Mouse (Mus musculus) heart, adult 11 months (tissue): Measurements from ENCODE around the gene Aunip.
A peak's percentile ranks its signal among the peaks of the same experiment; 100 is the strongest.
"Not testable (repeated sequence)": the region's sequence is repeated elsewhere in the genome, so short reads cannot be mapped to it uniquely, and the experiment has no call there.

Experiments
- DNase-seq: peaks from one replicate; pipeline ENCODE4 v3.0.0; 2022

Gene Aunip

DNA sequence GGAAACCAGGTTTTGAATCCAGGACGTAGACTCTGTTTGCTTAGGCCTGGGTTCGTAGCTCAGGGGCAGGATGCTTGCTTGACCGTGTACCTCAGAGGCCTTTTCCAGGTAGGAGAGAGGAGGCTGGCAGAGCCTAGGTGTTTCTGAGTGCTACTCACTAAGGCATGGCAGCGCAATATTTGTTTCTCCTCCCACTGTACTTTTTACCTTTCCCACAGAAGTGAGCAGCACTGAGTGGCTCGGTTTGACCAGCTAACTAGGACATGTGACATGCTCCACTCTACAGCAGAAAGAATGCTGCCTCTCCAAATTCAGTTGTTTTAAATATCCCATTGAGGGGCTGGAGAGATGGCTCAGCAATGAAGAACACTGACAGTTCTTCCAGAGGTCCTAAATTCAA, 22.6 kb upstream of the Aunip start:
- DNase-seq = no peak

DNA sequence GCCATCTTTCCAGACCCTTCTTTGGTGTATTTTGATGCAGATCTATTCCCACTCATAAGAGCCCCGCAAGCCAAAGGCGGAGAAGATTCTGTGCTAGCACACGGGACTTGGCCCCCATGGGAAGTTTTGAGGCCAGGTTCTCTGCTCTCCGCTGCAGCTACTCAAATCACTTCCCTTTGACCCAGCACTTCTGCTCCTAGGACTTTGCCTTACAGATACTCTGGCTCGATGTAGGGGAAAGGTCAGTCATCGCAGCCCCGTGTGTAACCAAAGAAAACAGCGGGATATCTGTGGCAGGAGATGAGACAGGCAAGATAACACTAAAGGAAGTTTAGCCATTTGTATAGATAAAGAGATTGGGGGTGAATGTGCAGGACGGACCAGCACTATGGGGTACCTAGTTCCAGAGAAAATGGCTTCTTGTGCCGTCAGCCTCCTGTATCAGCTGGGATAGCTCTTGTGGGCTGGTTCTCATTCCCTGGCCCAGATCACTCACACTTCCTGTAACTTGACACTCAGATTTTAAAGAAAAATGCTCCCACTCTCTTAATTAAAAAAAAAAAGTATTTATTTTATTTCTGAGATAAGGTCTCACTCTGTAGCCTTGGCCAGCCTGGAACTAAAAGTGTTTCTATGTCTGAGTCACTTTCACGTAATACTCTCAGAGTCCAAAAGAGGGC, 20.7 kb upstream of the Aunip start:
- no peak for DNase-seq

DNA sequence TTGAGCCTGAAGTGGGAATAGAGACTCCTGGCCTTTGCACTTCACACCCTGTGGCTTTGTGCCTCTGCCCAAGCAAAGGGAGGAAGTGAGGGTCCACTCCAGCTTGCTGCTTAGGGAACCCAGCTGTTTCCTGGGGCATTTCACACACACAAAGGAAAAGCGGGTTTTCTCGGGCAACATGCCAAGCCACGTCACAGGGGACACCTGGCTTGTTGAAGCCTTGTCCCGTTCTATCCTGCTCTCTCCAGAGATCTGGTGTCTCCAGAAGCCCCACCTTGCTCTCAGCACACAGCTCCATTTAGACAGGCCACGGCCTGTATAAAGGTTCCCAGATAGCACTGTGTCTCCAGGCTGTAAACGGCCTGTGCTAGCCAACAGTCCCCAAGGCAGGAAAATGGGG, 19.1 kb upstream of the Aunip start:
- DNase-seq = peak; percentile 91

DNA sequence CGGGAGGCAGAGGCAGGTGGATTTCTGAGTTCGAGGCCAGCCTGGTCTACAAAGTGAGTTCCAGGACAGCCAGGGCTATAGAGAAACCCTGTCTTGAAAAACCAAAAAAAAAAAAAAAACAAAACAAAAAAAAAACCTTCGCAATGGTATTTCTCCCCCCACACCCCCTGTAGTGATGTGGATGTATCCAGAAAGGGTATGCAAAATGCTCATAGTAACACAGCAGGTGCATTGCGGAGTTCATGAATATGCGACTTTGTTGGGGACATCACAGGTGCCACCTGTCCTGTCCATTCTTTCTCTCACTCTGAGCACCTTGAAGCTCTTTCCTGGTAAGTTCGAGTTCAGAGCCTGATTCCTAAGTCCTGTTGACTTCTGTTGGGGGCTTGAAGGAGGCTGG, 16.6 kb upstream of the Aunip start:
- DNase-seq = not testable (repeated sequence)

DNA sequence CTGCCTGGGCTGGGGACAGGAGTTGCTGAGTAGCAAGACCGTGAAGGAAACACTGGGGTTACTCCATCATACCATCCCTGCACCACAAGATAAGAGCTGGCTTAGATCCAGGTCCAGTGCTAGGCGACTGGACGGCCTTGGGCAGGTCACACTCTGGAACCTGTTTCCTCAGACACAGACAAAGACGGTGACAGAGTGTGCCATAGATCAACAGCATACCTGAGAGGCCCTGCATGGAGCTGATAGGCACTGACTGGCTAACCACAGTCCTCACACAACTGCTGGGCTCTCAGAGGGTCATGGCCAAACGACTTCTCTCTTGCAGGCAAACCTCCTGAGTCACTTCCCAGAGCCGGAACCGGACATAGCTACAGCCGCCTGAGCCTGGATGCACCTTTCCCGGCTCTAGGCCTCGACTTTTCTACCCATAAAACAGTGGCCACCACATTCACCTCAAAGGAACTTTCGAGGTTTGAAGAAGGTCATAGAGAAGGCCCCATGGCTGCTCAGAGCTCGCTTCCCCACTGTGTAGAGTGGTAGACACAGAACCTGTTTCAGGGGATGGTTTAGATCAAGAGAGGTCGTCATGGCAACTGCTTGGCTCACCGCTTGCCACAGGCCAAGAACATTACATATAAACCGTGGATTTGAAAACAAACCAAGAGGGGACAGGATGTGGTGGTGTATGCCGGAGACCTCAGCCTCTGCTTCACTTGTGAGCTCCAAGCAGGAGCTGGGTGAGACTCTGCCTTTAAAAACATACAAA, 15.8 kb upstream of the Aunip start:
- peak; percentile 94 for DNase-seq

DNA sequence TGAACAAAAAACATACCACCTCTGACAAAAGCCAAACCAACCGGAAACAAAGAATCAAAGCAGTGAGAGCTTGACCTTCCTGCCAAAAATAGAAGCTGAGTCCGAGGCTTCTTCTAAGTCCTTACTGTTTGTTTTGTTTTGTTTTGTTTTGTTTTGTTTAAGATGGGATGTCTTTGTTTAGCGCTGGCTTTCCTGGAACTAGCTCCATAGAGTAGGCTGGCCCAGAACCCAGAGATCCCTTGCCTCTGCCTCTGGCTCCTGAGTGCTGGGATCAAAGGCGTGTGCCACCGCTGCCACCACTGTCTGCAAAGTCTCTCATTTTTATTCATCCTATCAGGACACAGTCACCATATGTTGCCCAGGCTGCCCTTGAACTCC, 15.3 kb upstream of the Aunip start:
- no peak for DNase-seq

DNA sequence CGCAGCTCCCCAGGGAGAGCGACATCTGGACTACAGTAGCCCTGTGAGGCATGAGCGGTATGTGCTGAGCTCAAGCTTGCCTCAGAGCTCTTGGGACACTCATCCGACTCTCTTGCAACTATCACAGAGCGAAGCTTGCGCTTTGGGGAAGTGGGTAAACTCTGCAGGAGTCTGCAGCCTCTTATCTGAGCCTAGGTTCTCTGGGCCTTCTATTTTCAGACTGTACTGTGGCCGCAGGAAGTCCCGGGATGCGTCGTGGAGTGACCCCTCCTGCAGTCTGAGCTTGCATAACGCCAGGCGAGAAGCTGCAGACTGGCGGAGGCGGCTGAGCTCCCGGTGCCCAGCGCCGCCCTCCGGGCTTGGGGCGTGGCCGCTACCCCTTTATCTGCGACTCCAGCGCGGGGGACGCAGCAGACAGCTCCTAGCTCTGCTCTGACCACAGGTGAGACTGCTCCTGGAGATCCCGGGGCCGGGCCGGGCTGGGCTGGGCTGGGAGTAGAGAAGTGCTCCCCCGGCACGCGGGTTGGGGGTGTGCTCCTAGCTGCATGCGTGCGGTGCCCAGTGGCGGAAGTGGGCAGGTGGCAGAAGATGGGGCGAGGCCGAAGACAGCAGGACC, 14.1 kb upstream of the Aunip start, which contains the start of gene Paqr7:
Gene Paqr7 (plus strand): TSS at position 103 of the 616 bp plus-strand sequence.
- peak; percentile 99 for DNase-seq

DNA sequence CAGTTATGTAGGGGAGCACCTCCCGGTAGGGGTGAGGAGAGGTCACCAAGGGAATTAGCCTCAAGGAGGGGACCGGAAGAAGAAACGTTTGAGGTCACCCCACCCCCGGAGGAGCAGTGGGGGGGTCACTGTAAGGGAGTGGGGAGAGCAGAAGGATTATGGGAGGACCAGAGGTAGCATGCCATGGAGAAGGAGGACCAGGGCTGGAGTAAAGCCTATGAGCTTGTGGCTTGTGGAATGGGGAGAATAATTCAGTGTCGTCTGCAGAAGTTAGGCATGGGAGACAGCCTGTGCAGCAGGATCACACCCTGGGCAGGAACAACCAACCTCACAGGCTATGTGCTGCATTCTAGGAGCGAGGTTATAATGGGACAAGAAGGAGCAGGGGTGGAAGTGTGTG, 13.6 kb upstream of the Aunip start:
- DNase-seq = no peak

DNA sequence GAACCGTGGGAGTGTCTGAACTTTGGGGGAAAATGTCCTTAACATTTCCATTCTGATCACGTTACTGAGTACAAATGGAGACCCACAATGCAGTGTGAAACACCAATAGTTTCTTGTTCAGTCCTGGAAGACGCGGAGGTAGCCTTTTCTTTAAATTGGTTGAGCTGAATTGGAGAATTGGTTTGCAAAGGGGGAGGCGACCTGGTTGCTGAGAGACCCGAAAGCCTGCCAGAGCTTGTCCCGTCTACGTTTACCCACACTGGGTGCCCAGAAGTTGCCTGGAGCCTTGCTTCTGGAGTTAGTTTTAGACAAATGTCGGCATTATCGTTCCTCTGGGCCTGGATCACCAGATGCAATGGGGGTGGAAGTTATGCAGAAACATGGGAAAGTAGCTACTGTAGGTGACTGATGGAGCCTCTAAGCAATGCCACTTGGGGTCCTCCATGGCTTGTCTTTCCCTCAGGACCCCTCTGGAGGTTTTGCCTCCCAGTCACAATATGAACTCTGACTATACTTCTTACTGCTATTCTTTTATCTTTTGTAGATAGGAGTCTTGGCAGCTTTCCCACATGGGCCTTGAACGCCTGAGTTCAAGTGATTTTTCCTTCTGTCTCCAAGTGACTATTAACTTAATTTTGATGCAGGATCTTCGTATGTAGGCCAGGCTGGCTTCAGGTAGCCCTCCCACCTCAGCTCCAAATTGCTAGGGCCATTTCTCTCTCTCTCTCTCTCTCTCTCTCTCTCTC, 12.6 kb upstream of the Aunip start:
- no peak for DNase-seq

DNA sequence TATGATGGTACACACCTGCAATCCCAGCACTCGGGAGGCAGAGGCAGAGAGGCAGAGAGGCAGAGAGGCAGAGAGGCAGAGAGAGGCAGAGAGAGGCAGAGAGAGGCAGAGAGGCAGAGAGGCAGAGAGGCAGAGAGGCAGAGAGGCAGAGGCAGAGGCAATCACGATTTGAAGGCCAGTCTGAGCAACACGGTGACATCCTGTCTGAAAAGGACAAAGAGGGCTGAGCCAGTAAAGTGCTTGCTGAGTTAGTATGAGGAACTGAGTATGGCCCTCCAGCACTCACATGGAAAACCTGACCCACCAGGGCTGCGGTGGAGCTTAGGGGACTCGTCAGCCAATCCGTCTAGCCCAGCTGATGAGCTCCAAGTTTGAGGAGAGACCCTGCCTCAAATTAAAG, 11.8 kb upstream of the Aunip start:
- not testable (repeated sequence) for DNase-seq

DNA sequence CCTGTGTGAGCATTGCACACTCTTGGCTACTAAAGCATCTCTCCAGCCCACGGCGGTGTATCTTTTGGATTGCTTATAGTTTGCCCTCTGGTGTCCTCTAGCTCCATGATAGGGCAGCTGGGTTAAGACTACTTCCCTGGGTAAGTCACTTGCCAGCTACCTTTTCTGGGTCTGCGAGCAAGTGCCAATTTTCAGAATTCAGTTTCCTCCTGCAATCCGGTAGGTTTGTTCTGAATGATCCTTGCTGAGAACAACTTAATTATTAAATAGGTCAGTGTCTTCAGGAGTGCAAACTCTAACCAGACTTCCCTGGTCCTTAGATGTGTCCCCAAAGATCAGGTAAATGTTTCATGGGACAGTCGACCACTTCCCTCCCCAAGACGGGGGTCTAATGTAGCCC, 9.7 kb upstream of the Aunip start:
- no peak for DNase-seq

DNA sequence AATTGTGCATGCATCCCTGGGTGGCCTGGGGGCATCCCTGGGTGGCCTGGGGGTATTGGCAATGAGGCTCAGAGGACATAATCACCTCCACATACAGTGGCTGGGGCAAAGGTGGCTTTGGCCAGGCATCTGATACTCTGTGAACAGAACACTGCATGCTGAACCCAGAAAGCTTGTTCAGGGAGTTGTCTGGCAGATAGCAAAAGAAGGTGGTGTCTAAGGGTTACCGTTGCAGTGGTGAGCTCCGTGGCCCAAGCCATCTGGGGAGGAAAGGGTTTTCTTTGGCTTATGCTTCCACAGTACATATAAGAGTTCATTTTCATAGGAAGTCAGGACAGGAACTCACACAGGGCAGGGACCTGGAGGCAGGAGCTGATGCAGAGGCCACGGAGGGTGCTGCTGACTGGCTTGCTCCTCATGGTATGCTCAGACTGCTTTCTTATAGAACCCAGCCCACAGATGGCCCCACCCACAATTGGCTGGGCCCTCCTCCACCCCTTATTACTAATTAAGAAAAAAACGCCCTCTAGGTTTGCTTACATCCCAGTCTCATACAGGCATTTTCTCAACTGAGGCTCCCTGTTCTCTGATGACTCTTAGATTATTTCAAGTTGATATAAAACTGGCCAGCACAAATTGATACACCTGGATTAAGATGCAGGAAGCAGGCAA, 7.0 kb upstream of the Aunip start:
- DNase-seq = no peak

DNA sequence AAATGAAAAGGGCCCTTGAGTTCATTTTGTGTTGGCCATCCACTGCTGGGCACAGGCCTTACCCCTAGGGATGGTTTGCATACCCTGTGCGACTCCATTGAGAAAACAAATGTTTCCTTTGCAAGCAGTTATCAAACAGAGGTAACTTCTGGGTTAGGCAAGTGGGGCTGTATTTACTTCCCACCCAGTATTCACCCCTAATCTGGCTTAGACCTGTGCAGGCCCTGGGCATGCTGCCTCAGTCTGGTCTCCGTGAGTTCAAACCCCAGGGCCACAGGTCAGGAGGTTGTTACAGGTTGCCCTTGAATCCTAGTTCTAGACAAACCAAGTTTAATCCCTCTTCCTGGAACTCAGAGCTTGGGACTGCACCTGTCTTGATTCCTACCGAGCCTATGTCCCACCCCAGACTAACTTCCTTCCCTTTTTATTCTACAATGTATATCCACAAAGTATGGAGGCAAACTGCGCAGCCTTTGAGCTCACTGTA, 5.5 kb upstream of the Aunip start:
- no peak for DNase-seq

DNA sequence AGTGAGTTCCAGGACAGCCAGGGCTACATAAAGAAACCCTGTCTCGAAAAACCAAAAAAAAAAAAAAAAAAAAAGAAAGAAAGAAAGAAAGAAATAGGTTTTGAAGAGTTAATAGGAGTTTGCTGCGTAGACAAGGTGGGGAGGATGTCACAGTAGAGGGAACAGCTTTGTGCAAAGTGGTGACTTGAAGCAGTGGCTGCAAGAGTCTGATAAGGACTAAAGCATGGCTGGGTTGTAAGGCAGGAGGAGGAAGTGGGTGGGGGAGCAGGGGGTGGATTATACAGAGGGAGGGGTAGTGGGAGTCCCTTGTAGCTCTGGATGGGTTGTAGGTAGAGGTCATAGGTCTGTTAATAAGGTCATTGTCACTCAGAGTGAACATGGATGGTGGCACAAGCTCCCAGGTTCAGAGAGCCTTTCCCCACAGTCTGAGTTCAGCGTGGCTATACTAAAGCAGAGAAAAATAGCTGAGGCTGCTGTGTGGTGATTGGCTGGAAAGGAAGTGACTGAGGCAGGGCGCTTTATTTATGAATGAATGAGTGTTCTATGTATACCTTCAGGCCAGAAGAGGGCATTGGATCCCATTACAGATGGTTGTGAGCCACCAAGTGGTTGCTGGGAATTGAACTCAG, 4.7 kb upstream of the Aunip start:
- peak; percentile 74 for DNase-seq

DNA sequence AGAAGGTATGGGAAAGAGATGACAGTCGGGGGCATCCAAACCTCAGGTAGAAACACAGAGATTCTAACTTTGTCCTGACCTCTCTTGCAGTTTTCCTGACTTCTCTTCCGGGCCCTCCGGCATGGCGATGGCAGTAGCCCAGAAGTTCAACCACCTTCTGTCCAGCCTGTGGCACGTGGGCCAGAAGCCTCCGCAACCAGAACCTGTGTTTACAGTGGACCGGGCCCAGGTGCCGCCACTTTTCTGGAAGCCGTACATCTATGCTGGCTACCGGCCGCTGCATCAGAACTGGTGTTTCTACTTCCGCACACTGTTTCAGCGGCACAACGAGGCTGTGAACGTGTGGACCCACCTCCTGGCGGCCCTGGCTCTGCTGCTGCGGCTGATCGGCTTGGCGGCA, 4.1 kb upstream of the Aunip start:
- DNase-seq = peak; percentile 88

DNA sequence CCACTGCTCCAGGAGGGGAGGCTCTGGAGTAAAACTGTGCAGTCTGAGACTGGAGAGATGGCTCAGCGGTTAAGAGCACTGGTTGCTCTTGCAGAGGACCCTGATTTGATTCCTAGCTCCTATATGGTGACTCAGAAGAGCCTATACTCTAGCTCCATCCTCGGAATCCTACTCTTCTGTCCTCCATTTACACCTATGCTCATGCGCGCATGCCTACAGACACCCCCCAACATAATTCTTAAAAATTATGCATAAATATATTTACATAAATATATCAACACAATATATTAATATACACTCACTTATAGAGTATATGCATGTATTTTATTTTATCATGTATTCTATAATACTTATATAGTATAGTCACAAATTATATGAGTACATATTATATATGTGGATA, 403 bp upstream of the Aunip start:
- DNase-seq = no peak

DNA sequence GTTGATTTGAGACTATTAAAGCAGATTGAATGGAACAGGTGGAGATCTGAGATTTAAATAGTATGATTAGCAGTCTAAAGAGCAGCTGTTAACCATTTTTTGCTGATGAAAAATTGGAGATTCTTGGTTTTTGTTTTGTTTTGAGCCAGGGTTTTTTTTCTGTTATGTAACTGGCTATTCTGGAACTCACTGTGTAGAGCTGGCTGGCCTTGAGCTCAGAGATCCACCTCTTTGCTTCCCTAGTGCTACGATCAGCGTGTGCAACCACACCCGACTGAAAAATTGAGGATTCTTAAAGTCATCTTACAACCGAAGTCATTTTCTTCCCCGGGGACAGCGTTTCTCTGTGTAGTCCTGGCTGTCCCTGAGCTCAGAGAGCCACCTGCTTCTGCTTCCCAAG, 931 bp downstream of the Aunip start:
- no peak for DNase-seq

DNA sequence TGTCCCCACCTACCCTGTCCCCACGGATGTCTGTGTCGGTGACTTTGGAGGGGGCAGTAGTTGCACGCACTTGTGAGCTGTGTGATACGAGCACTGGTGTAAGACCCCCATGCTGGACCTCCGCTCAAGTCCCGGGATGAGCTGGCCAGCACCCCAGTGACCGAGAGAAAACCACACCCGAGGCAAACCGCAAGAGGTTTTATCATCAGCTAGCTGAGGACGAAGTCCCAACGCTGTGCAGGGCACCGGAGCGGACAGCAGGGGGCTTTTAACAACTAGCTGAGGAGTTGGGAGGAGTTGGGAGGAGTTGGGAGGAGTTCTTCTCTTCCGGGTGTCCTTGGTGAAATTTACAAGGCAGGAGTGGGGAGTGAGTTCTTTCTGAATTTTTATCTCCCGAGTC, 2.0 kb downstream of the Aunip start:
- peak; percentile 96 for DNase-seq

DNA sequence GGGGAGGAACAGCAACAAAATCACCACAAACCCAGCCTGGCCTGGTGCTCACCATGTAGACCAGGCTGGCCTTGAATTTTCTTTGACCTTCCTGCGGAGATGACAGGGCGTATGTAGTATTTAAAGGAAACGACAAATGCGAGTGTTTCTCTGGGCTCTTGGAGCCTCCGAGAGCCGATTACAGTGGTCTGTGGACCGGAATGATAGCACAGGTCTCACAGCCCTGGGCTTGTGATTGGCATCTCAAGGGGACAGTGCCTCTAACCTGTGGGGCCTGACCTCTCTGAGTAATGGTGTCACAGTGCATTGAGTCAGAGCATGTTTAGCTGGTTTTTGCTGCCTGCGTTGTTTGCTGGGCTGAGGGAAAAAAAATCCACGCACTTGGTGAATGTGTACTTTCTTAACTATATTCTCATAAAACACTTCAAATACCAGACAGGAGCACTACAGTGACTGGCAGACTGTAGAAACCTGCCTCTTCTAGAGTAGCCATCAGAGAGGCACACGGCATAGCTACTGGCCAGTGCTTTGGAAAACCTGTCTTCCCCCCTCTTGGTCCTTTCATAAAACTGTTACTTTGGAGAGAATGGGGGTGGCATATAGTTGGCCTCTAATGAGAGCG, 3.6 kb downstream of the Aunip start:
- DNase-seq = no peak

DNA sequence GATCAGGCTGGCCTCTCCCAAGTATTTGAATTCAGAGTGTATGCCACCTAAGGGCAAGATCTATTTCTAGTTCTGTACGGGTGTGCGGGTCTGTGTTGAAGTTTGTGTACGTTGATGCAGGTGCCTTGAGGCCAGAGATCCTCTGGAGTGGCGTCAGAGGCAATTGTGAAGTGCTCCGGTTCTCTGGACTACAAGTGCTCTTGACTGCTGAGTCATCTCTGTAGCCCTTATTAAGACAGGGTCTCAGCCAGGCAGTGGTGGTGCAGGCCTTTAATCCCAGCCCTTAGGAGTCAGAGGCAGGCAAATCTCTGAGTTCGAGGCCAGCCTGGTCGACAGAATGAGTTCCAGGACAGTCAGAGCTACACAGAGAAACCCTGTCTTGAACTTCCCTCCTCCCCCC, 4.8 kb downstream of the Aunip start:
- no peak for DNase-seq

DNA sequence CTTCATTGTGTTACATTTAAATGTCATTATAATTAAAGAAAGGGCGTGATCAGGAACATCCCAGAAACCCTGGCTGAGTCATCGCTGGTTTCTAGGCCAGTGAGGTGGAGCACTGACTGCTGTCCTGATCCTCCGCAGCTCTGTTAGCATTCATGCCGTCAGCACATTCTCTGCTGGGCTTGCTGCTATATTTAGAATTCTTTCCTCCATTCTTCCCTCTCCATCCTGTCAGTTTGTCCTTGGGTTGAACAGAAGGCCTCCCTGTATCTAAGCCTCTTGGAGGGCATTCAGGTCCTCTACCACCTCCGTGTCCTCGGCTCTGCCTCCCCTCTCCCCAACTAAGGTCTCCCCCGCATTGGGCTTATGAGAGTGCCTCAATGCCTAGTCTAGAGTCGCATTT, 6.2 kb downstream of the Aunip start:
- DNase-seq = peak; percentile 96

DNA sequence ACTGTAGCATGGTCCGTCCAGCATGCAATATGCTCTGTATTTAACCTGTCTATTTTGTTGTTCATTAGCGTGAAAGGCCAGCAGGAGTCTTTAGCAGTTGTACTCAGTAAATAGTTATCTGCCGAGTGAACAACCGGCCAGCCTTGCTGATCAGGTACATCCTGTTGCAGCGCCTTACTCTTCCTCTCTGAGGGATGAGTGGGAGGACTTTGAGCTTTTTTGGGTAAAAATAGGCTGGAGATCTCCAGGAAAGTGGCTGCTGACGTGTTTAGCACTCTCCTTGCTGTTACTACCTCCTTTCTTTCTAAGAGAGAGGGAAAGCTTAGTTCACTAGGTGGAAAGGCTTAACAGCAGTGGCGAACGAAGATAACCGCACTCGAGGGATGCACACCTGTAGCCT, 6.9 kb downstream of the Aunip start:
- DNase-seq = no peak
